8 mouse cellular contexts compared by ENCODE assay signal in the genomic region with DNA sequence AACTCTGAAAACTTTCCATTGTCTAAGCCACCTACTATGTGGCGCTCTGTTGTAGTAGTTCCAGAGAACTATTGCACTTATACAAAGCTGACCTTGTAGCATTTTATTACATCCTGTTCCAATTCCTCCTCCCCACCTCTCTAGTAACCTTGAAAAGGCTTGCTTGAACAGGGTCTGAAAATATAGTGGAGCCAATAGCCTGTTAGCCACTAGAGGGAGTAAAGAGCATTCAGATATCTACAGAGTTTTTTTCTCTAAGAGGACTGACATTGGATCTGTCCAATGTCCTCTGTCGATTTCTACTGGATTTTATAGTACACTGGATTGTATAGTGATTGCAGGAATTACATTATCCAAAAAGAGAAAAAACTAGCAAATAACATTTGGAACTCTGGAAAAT. TPM values are rescaled to one million over a fixed set of nuclear protein-coding genes. Genes with fewer than 3 reads are reported as not detected.
A peak's percentile ranks its signal among the peaks of the same experiment; 100 is the strongest.
DNase-seq lines count a peak whose midpoint lies in the region; ATAC-seq and TF ChIP-seq lines count a peak whose summit lies in the region.

No protein-coding gene starts in this region.

- H3K36me3 ChIP-seq in hindbrain, postnatal 0 days (ENCODE audit: insufficient read depth, low read length) = no peaks in the 10 kb centered on the region
- H3K36me3 ChIP-seq in hindbrain, embryonic 13.5 days = no peaks in the 10 kb centered on the region
- H3K36me3 ChIP-seq in heart, embryonic 12.5 days = no peaks in the 10 kb centered on the region

- no peak overlapping the region for H3K4me3 ChIP-seq in hindbrain, postnatal 0 days (ENCODE audit: low read length)
- H3K4me3 ChIP-seq in hindbrain, embryonic 13.5 days = no peak overlapping the region
- H3K4me3 ChIP-seq in heart, embryonic 12.5 days = no peak overlapping the region

- H3K9ac ChIP-seq in hindbrain, postnatal 0 days (replicated peaks; ENCODE audit: low read length) = no peak overlapping the region
- no peak overlapping the region for H3K9ac ChIP-seq in hindbrain, embryonic 13.5 days
- no peak overlapping the region for H3K9ac ChIP-seq in heart, embryonic 12.5 days

- no peak overlapping the region for H3K4me2 ChIP-seq in hindbrain, postnatal 0 days (ENCODE audit: low read depth, low read length)
- no peak overlapping the region for H3K4me2 ChIP-seq in hindbrain, embryonic 13.5 days
- no peak overlapping the region for H3K4me2 ChIP-seq in heart, embryonic 12.5 days

- H3K27me3 ChIP-seq in hindbrain, postnatal 0 days (ENCODE audit: insufficient read depth, low read length) = no peaks in the 10 kb centered on the region
- H3K27me3 ChIP-seq in hindbrain, embryonic 13.5 days = no peaks in the 10 kb centered on the region
- 0 out of 2 replicates have a peak, but pooled peaks cover 2% of the 10 kb centered on the region for H3K27me3 ChIP-seq in heart, embryonic 12.5 days (replicated peaks)

- WGBS in hindbrain, postnatal 0 days = 39% methylated on average over 2 of the region's 2 CpGs
- 40% methylated on average over 2 of the region's 2 CpGs for WGBS in hindbrain, embryonic 13.5 days
- WGBS in heart, embryonic 12.5 days = 25% methylated on average over 2 of the region's 2 CpGs

- H3K4me1 ChIP-seq in hindbrain, postnatal 0 days (ENCODE audit: insufficient read depth, low read length) = no peaks in the 10 kb centered on the region
- H3K4me1 ChIP-seq in hindbrain, embryonic 13.5 days (replicated peaks) = no peaks in the 10 kb centered on the region
- H3K4me1 ChIP-seq in heart, embryonic 12.5 days (replicated peaks) = no peaks in the 10 kb centered on the region

- peak; percentile 31 for DNase-seq in hindbrain, postnatal 0 days (ENCODE audit: low spot score)
- DNase-seq in 3T3-L1 (ENCODE audit: low read depth, low spot score) (peak; percentile 69), MEL-GATA-1-ER (ENCODE audit: extremely low read depth, low read depth) (peak; percentile 33)
- DNase-seq in adrenal gland, postnatal 36 days = no peak
- DNase-seq in ovary, adult 18-20 months (ENCODE audit: low spot score) = no peak

- peak; percentile 57 for TF ChIP-seq CTCF in hindbrain, postnatal 0 days (IDR thresholded peaks at IDR 0.05; ENCODE audit: low read depth)

- no peak for ATAC-seq in hindbrain, postnatal 0 days
- ATAC-seq in hindbrain, embryonic 13.5 days (ENCODE audit: low FRiP score) = no peak
- peak; percentile 81 to 84; a peak in 3 of 4 replicates for ATAC-seq in hematopoietic stem cell, adult 5-6 weeks (replicated peaks in 1 of 2; ENCODE audit: insufficient read depth in 1 of 2, low FRiP score in 2 of 2, low TSS enrichment in 1 of 2, low read depth in 1 of 2, poor library complexity in 2 of 2, severe bottlenecking in 2 of 2)
- no peak for ATAC-seq in heart, embryonic 12.5 days (ENCODE audit: insufficient number of reproducible peaks, low FRiP score)

- no peak overlapping the region for H3K27ac ChIP-seq in hindbrain, postnatal 0 days
- no peak overlapping the region for H3K27ac ChIP-seq in hindbrain, embryonic 13.5 days
- no peak overlapping the region for H3K27ac ChIP-seq in heart, embryonic 12.5 days (ENCODE audit: poor library complexity, severe bottlenecking)

- H3K9me3 ChIP-seq in hindbrain, postnatal 0 days (ENCODE audit: low read length) = no peaks in the 10 kb centered on the region
- H3K9me3 ChIP-seq in hindbrain, embryonic 13.5 days = no peaks in the 10 kb centered on the region
- no peaks in the 10 kb centered on the region for H3K9me3 ChIP-seq in heart, embryonic 12.5 days (replicated peaks)

RNA-seq across cellular contexts. Expression of gene Spata48, which starts 6.9 kb away (rescaled TPM):
- total RNA-seq in hindbrain, postnatal 0 days (2014; rRNA removed) = 0.26 TPM in 1 of 2 replicates, not detected in the other
- 0.83 and 2.7 TPM in 2 replicates for polyA plus RNA-seq in hindbrain, postnatal 0 days (2015; fragmentation: Nextera tagmentation; extraction: Ambion mirVana)
- 0.78 and 1.3 TPM in 2 replicates for polyA plus RNA-seq in hindbrain, embryonic 13.5 days (2015; fragmentation: Nextera tagmentation; extraction: Ambion mirVana)
- 2.0 TPM in 1 of 2 replicates, not detected in the other for total RNA-seq in hematopoietic stem cell, adult 5-6 weeks (2017)
- 1 to 10 TPM in 1 of 2 experiments, under 1 TPM in 1; 0.50 to 1.1 TPM for total RNA-seq in adrenal gland, postnatal 36 days (2021)
- polyA plus RNA-seq in heart, embryonic 12.5 days (2016; fragmentation: Nextera tagmentation; extraction: Ambion mirVana) = 1.2 and 1.6 TPM in 2 replicates

RNA-seq across cellular contexts. Expression of gene Zpbp, which starts 7.2 kb away (rescaled TPM):
- 3.2 and 3.4 TPM in 2 replicates for total RNA-seq in hindbrain, postnatal 0 days (2014; rRNA removed)
- 2.4 and 2.7 TPM in 2 replicates for polyA plus RNA-seq in hindbrain, postnatal 0 days (2015; fragmentation: Nextera tagmentation; extraction: Ambion mirVana)
- polyA plus RNA-seq in hindbrain, embryonic 13.5 days (2015; fragmentation: Nextera tagmentation; extraction: Ambion mirVana) = 0.88 and 1.1 TPM in 2 replicates
- total RNA-seq in hematopoietic stem cell, adult 5-6 weeks (2017) = 3.3 and 4.7 TPM in 2 replicates
- under 1 TPM; 0.36 to 0.53 TPM for total RNA-seq in adrenal gland, postnatal 36 days (2021)
- polyA plus RNA-seq in heart, embryonic 12.5 days (2016; fragmentation: Nextera tagmentation; extraction: Ambion mirVana) = 0.66 and 0.85 TPM in 2 replicates

Comparison
In these comparisons a context has a peak if more than half of its experiments do, and no peak if none do; other contexts are left out.
1. ATAC-seq: peak in hematopoietic stem cell, adult 5-6 weeks (2 of 2); none in hindbrain, postnatal 0 days (single experiment), hindbrain, embryonic 13.5 days (single experiment) and heart, embryonic 12.5 days (single experiment).
2. DNase-seq: peak in hindbrain, postnatal 0 days (single experiment), 3T3-L1 (single experiment) and MEL-GATA-1-ER (single experiment); none in adrenal gland, postnatal 36 days (0 of 2) and ovary, adult 18-20 months (single experiment).